Mouse (Mus musculus) effector memory CD4-positive, alpha-beta T cell, adult 5 months (primary cell): ENCODE data around the gene Sirpb1a. TPM values are rescaled to one million over a fixed set of nuclear protein-coding genes. Genes with fewer than 3 reads are reported as not detected.

Experiments
- polyA plus RNA-seq: library from polyadenylated mRNA; unstranded; fragments of 100-300 nt; shearing (Covaris generic); gene quantifications from one replicate; pipeline ENCODE4 v1.2.1, GENCODE M21; 2017

The Sirpb1a gene
- polyA plus RNA-seq, result not detected

DNA sequence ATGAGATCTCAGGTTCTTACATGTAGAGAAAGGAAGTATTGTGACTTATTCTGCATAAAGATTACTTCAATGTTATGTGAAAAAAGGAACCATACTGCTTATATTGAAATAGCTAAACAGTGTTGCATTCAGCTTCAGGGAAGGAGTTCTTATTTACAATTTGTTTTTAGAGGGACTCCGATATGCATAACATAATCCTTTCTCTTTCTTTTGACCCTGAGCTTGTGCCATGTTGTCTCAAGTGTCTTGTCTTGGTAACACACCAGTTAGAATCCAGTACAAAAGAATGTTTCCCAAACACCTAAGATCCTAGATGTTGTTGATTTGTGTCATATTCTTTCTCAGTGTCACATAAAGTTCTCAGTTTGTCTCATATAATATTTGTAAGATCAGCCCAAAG lies at the start of gene Sirpb1a:
Gene Sirpb1a (minus strand): TSS at position 74 of the 400 bp plus-strand sequence.

DNA sequence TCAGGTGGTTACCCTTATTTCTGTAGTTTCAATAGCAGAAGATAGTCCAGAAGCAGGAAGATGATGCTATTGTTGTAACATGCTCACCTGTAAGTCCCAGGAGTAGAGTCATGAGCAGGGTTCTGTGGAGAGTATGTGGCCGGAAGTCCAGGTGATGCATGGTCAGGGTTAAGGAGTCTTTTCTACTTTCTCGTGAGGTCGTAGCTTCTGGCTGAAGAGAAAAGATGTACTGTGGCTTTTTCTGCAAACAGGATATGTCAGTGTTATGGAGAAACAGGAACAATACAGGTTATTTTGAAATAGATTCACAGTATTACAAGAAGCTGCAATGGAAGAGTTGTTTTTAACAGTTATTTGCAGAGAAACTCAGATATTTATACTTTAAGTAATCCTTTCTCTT lies 94.3 kb downstream of the Sirpb1a start, which contains the start of gene Gm9733:
Gene Gm9733 (minus strand): TSS at position 240 of the 400 bp plus-strand sequence.

Other genes with a start within 250 kb of the Sirpb1a start
- gene Gm9733, start 94.2 kb downstream of the Sirpb1a start, polyA plus RNA-seq, result not detected
- gene Sirpb1b, start 148.5 kb upstream of the Sirpb1a start, polyA plus RNA-seq, result not detected